Mouse (Mus musculus) stomach, postnatal 0 days (tissue): Measurements from ENCODE around the gene Rtkn.

ENCODE experiments used
- CTCF ChIP-seq: IDR thresholded peaks from 2 replicates; pipeline ENCODE4 v1.5.1; 2016; ENCODE audit warnings: antibody characterized with exemption, low read depth, mild to moderate bottlenecking, moderate library complexity
- EP300 ChIP-seq: optimal IDR thresholded peaks from 2 replicates; pipeline ENCODE3; 2016; ENCODE audit warnings: antibody characterized with exemption

GRCm38 (mm10) chr6:83145209-83145608 lies 9.9 kb downstream of the Rtkn start:
- TF ChIP-seq CTCF = peak; percentile 30; the same call in 1 of the 2 replicates
- TF ChIP-seq EP300 = no peak
